Mouse (Mus musculus): ENCODE results near the gene Shld2. TPM values are rescaled to one million over a fixed set of nuclear protein-coding genes. Genes with fewer than 3 reads are reported as not detected.

The Shld2 gene
- polyA plus RNA-seq, 1 experiment = 4.2 TPM

DNA sequence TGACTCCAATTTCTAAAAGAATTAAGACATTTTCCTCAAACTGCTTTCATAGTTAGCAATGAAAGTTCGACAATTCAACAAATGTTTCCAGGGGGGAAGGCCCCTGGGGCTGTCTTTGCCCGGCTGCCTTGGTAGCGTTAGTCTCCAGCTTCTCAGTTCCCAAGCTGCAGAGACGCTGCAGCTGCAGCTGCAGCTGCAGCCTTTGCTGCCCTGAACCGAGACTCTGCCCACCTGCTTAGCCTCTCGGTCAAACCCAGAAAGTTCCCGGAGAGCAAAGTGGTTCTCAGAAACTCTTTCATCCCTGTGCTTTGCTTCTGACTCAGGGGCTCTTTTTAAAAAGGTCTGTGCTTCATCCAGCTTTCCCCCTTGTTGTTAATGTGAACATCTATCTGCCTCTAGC is 78.0 kb downstream of the Shld2 start:
- TF ChIP-seq CTCF (IDR thresholded peaks at IDR 0.05; ENCODE audit: borderline replicate concordance, control insufficient read depth, extremely low read depth, insufficient read depth, low read length, poor library complexity) (no peak), POLR2A (IDR thresholded peaks at IDR 0.05; ENCODE audit: control insufficient read depth, extremely low read depth, insufficient read depth, low read length, poor library complexity) (no peak)
- H3K4me3 ChIP-seq (ENCODE audit: control insufficient read depth, insufficient read depth, low read length) = no peak overlapping the region
- H3K27me3 ChIP-seq (ENCODE audit: control insufficient read depth, insufficient read depth, low read length) = no peaks in the 10 kb centered on the region
- DNase-seq = no peak
- H3K36me3 ChIP-seq (ENCODE audit: control insufficient read depth, insufficient read depth, low read length) = no peaks in the 10 kb centered on the region
- H3K27ac ChIP-seq (ENCODE audit: control insufficient read depth, insufficient read depth, low read length) = no peak overlapping the region
- H3K4me1 ChIP-seq (replicated peaks; ENCODE audit: control insufficient read depth, insufficient read depth, low read length) = no peaks in the 10 kb centered on the region; the same call in 1 of the 2 replicates
- 73% methylated on average over 7 of the region's 7 CpGs for WGBS

DNA sequence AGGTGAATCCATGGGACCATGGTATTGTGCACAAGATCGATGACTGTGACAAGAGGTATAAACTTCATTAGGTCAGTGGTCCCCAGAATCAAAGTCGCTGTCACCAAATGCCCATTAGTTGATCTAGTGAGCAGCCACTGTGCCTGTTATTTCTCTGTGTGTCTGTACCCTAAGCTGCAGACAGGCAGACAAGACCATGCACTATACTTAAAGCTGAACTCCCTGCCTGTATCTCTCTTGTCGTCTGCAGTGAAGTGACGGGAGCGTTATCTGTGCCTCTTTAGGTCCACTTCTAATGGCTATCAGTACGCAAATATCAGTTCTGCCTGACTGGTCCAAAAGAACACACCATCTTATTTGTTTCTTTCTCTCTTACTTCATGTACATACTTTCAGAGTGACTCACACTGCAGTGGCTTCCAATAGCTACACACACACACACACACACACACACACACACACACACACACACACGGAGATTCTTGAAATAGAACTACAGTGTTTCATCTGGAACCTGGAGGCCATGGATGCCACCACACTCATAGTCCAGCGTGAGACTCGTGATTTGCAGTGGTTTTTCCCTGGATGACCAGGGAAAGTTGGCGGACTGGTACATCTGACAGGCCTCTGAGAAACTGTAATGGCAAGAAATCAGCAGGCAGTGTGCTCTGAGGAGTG is 81.3 kb downstream of the Shld2 start:
- Histone ChIP-seq H3K36me3 (ENCODE audit: control insufficient read depth, insufficient read depth, low read length) (no peaks in the 10 kb centered on the region), H3K4me1 (replicated peaks; ENCODE audit: control insufficient read depth, insufficient read depth, low read length) (no peaks in the 10 kb centered on the region; the same call in 1 of the 2 replicates), H3K4me3 (ENCODE audit: control insufficient read depth, insufficient read depth, low read length) (no peak overlapping the region), H3K27me3 (ENCODE audit: control insufficient read depth, insufficient read depth, low read length) (no peaks in the 10 kb centered on the region), H3K27ac (ENCODE audit: control insufficient read depth, insufficient read depth, low read length) (no peak overlapping the region)
- DNase-seq = no peak
- WGBS = 96% methylated on average over 10 of the region's 10 CpGs
- TF ChIP-seq CTCF (IDR thresholded peaks at IDR 0.05; ENCODE audit: borderline replicate concordance, control insufficient read depth, extremely low read depth, insufficient read depth, low read length, poor library complexity) (no peak), POLR2A (IDR thresholded peaks at IDR 0.05; ENCODE audit: control insufficient read depth, extremely low read depth, insufficient read depth, low read length, poor library complexity) (no peak)

DNA sequence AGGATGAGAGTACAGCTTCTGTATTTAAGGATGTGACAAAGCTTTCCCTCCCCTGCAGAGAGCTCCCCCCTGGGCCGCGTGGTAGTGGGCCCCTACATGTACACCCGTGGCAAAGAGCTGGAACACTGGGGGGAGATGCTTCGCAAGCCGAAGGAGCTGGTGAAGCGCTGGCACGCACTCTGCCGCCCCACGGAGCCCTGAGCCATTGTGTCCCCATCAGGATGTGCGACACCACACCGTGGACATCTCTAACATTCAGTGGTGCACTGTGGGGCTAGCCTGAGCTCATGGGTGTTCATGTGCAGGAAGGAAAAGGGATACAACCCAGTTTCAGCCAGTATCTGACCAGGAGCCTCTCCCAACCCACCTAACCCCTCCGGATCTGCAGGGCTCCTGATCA is 82.3 kb downstream of the Shld2 start:
- 73% methylated on average over 12 of the region's 12 CpGs for WGBS
- DNase-seq = no peak
- TF ChIP-seq CTCF (IDR thresholded peaks at IDR 0.05; ENCODE audit: borderline replicate concordance, control insufficient read depth, extremely low read depth, insufficient read depth, low read length, poor library complexity) (no peak), POLR2A (IDR thresholded peaks at IDR 0.05; ENCODE audit: control insufficient read depth, extremely low read depth, insufficient read depth, low read length, poor library complexity) (no peak)
- H3K36me3 ChIP-seq (ENCODE audit: control insufficient read depth, insufficient read depth, low read length) = no peaks in the 10 kb centered on the region
- no peak overlapping the region for H3K27ac ChIP-seq (ENCODE audit: control insufficient read depth, insufficient read depth, low read length)
- H3K27me3 ChIP-seq (ENCODE audit: control insufficient read depth, insufficient read depth, low read length) = no peaks in the 10 kb centered on the region
- H3K4me1 ChIP-seq (replicated peaks; ENCODE audit: control insufficient read depth, insufficient read depth, low read length) = no peaks in the 10 kb centered on the region; the same call in 1 of the 2 replicates
- H3K4me3 ChIP-seq (ENCODE audit: control insufficient read depth, insufficient read depth, low read length) = no peak overlapping the region

DNA sequence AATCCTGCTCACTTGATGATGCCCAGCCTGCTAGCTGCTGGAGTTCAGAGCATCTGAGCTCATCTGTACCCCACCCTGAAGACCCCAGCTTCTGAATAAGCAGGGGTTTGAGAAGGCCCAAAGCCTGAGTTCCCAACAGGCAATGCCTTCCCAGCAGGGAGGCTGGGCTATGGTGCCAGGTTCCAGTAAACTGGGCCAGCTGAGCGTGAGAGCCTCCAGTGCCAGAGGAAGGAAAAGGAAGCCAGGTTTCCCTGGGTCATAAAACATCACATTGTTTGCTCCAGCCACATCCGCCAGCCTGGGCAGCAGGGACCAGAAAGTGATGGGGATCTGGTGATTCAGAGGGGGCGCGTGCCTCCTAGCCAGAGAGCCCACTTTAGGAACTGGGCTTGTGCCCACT is 83.7 kb downstream of the Shld2 start:
- TF ChIP-seq POLR2A (IDR thresholded peaks at IDR 0.05; ENCODE audit: control insufficient read depth, extremely low read depth, insufficient read depth, low read length, poor library complexity) = no peak
- no peak for TF ChIP-seq CTCF (IDR thresholded peaks at IDR 0.05; ENCODE audit: borderline replicate concordance, control insufficient read depth, extremely low read depth, insufficient read depth, low read length, poor library complexity)
- DNase-seq = no peak
- 84% methylated on average over 4 of the region's 4 CpGs for WGBS
- Histone ChIP-seq H3K27ac (ENCODE audit: control insufficient read depth, insufficient read depth, low read length) (no peak overlapping the region), H3K27me3 (ENCODE audit: control insufficient read depth, insufficient read depth, low read length) (no peaks in the 10 kb centered on the region), H3K4me1 (replicated peaks; ENCODE audit: control insufficient read depth, insufficient read depth, low read length) (no peaks in the 10 kb centered on the region), H3K4me3 (ENCODE audit: control insufficient read depth, insufficient read depth, low read length) (no peak overlapping the region), H3K36me3 (ENCODE audit: control insufficient read depth, insufficient read depth, low read length) (no peaks in the 10 kb centered on the region)

- Histone ChIP-seq H3K27ac (ENCODE audit: control insufficient read depth, insufficient read depth, low read length) (no peak overlapping the region), H3K4me1 (replicated peaks; ENCODE audit: control insufficient read depth, insufficient read depth, low read length) (no peaks in the 10 kb centered on the region), H3K4me3 (ENCODE audit: control insufficient read depth, insufficient read depth, low read length) (no peak overlapping the region), H3K27me3 (ENCODE audit: control insufficient read depth, insufficient read depth, low read length) (no peaks in the 10 kb centered on the region), H3K36me3 (ENCODE audit: control insufficient read depth, insufficient read depth, low read length) (no peaks in the 10 kb centered on the region)
- 84% methylated on average over 9 of the region's 9 CpGs for WGBS
- DNase-seq = no peak
- no peak for TF ChIP-seq POLR2A (IDR thresholded peaks at IDR 0.05; ENCODE audit: control insufficient read depth, extremely low read depth, insufficient read depth, low read length, poor library complexity)
- no peak for TF ChIP-seq CTCF (IDR thresholded peaks at IDR 0.05; ENCODE audit: borderline replicate concordance, control insufficient read depth, extremely low read depth, insufficient read depth, low read length, poor library complexity)
Measured at GRCm38 (mm10) chr14:34225986-34226385, 84.3 kb downstream of the Shld2 start.

GRCm38 (mm10) chr14:34223362-34223898 is 86.9 kb downstream of the Shld2 start:
- Histone ChIP-seq H3K36me3 (ENCODE audit: control insufficient read depth, insufficient read depth, low read length) (no peaks in the 10 kb centered on the region), H3K4me1 (replicated peaks; ENCODE audit: control insufficient read depth, insufficient read depth, low read length) (no peaks in the 10 kb centered on the region), H3K4me3 (ENCODE audit: control insufficient read depth, insufficient read depth, low read length) (no peak overlapping the region), H3K27me3 (ENCODE audit: control insufficient read depth, insufficient read depth, low read length) (no peaks in the 10 kb centered on the region; the same call in 1 of the 2 replicates), H3K27ac (ENCODE audit: control insufficient read depth, insufficient read depth, low read length) (no peak overlapping the region)
- no peak for DNase-seq
- TF ChIP-seq POLR2A (IDR thresholded peaks at IDR 0.05; ENCODE audit: control insufficient read depth, extremely low read depth, insufficient read depth, low read length, poor library complexity) = no peak
- no peak for TF ChIP-seq CTCF (IDR thresholded peaks at IDR 0.05; ENCODE audit: borderline replicate concordance, control insufficient read depth, extremely low read depth, insufficient read depth, low read length, poor library complexity)
- 78% methylated on average over 5 of the region's 5 CpGs for WGBS
